Mouse (Mus musculus) forebrain, embryonic 16.5 days (tissue): ENCODE results near the gene Gzmb. TPM values are rescaled to one million over a fixed set of nuclear protein-coding genes. Genes with fewer than 3 reads are reported as not detected.
"Not testable (repeated sequence)": the region's sequence is repeated elsewhere in the genome, so short reads cannot be mapped to it uniquely, and the experiment has no call there.

ENCODE experiments used
- ATAC-seq: fragments of 200-750 bp; cut with Nextera tagmentation; 2 replicates; pipeline ENCODE4 v1.8.0; 2017; ENCODE audit warnings: mild to moderate bottlenecking, moderate library complexity
- H3K27ac ChIP-seq: fragments of 300-500 bp; sonication (generic); 2 replicates; pipeline ENCODE4 v1.5.1; 2014; ENCODE audit warnings: low read length, control low read depth
- H3K27me3 ChIP-seq: fragments of 300-500 bp; sonication (generic); replicated peaks from 2 replicates; pipeline ENCODE4 v1.6.1; 2014; ENCODE audit warnings: low read length; ENCODE audit not compliant: control insufficient read depth, insufficient read depth
- H3K36me3 ChIP-seq: fragments of 300-500 bp; sonication (generic); 2 replicates; pipeline ENCODE4 v1.6.1; 2014; ENCODE audit not compliant: control insufficient read depth, insufficient read depth
- H3K4me1 ChIP-seq: fragments of 300-500 bp; sonication (generic); replicated peaks from 2 replicates; pipeline ENCODE4 v1.6.1; 2014; ENCODE audit warnings: low read length; ENCODE audit not compliant: control insufficient read depth, insufficient read depth
- H3K4me2 ChIP-seq: fragments of 300-500 bp; sonication (generic); 2 replicates; pipeline ENCODE4 v1.6.1; 2014; ENCODE audit warnings: mild to moderate bottlenecking, low read length, control low read depth
- H3K4me3 ChIP-seq: fragments of 300-500 bp; sonication (generic); replicated peaks from 2 replicates; pipeline ENCODE4 v1.5.1; 2014; ENCODE audit warnings: mild to moderate bottlenecking, low read length, control low read depth
- H3K9ac ChIP-seq: fragments of 300-500 bp; sonication (generic); replicated peaks from 2 replicates; pipeline ENCODE4 v1.6.1; 2014; ENCODE audit warnings: low read depth, low read length, control low read depth
- H3K9me3 ChIP-seq: fragments of 300-500 bp; sonication (generic); 2 replicates; pipeline ENCODE4 v1.6.1; 2016; ENCODE audit warnings: low read length; ENCODE audit not compliant: control insufficient read depth
- WGBS: fragments of 180-500 bp; shearing (Covaris S2); extraction: QIAGEN DNeasy Blood & Tissue Kit; methylation state at CpG from one replicate; pipeline ENCODE4 v1.1.7; 2014; 5-methylcytosine and 5-hydroxymethylcytosine counted together
- polyA plus RNA-seq: library from polyadenylated mRNA; unstranded; fragments of >200 nt; fragmentation: Nextera tagmentation; extraction: Ambion mirVana; gene quantifications from 2 replicates; pipeline ENCODE4 v1.2.1, GENCODE M21; 2015

Gzmb gene
- polyA plus RNA-seq, 1 experiment from 2014 or later = not detected

DNA sequence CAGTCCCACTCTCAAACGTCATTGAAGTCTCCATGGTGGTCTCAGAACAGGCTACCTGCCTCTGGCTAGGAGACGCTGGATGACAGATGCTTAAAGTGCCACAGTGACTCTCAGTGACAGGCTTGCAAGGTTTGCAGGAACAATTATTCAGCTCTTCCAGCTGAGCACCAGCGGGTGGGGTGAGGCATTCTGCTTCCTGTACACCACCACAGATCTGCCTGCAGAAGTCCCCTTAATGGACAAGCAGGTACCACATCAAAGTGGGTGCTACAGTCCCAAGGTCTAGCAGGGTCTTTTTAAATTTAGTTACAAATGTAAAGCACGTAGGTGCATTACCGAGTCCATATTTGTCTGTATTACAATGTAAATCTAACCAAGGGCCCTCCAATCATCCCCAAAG lies 25.7 kb upstream of the Gzmb start:
- no peaks in the 10 kb centered on the region for H3K36me3 ChIP-seq
- H3K27me3 ChIP-seq = no peaks in the 10 kb centered on the region
- 73% methylated on average over 5 of the region's 5 CpGs for WGBS
- no peaks in the 10 kb centered on the region for H3K4me1 ChIP-seq
- H3K27ac ChIP-seq = no peak overlapping the region
- no peak overlapping the region for H3K4me2 ChIP-seq
- no peak overlapping the region for H3K4me3 ChIP-seq
- no peak overlapping the region for H3K9ac ChIP-seq
- no peaks in the 10 kb centered on the region for H3K9me3 ChIP-seq
- ATAC-seq = no peak

DNA sequence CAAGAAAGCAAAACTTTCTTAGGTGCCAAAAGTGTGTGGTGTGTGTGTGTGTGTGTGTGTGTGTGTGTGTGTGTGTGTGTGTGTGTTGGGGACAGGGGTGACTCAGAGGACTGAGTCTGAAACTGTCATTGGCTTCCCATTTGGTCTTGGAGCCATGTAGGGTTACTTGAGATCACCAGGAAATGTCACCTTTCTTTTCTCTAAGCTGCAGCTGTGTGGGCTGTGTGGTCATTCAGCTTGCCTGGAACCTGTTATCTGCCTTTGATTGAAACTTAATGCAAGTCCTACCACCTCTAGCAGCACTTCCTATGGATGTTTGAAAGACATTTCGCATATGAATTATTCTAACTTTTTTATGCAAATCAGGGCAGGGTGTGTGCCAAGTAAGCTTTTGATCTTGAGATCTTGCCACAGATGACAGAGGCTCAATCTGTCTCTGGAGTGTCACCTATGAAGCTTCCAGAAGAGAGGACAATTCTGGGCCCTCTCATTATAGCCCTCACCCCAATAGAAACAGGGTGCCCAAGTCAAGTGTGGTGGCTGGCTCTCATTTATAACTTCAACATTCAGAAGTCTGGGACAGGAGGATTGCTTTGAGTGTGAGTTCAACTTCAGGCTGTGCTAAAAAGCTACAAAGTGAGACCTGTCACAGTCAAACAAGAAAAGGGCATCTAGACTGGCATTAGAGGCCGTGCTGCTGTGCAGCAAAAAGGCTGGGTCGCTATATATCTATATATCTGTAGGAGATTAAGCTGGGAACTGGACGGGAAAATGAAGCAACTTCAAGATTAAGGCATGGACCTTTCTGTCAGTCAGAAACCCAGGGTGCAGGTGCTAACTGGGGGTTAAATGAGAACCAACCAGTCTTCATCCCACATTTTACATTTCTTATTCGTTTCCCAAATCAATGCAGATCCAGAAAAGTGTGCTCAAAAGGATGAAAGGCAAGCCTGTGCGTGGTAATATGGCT lies 22.6 kb upstream of the Gzmb start:
- Histone ChIP-seq H3K36me3 (no peaks in the 10 kb centered on the region), H3K4me2 (no peak overlapping the region), H3K4me1 (no peaks in the 10 kb centered on the region), H3K9ac (no peak overlapping the region), H3K27ac (no peak overlapping the region), H3K4me3 (no peak overlapping the region), H3K27me3 (no peaks in the 10 kb centered on the region), H3K9me3 (no peaks in the 10 kb centered on the region)
- WGBS = 84% methylated on average over 6 of the region's 6 CpGs
- ATAC-seq = no peak

DNA sequence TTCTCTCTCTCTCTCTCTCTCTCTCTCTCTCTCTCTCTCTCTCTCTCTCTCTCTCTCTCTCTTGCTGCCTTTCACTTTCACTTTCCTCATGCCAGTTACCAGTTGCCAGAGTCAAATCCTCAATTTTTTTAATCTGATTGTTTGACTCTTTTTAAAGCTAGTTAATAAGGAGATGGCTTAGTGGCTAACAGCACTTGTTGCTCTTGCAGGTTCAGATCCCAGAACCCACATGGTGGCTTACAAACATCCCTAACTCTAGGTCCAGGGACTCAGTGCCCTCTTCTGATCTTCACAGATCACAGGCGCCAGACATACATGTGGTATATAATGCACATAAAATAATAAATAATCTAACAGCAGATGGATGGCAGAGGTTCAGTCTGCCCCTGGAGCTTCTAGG lies 21.8 kb upstream of the Gzmb start:
- H3K27ac ChIP-seq = no peak overlapping the region
- no peak overlapping the region for H3K9ac ChIP-seq
- no peak overlapping the region for H3K4me3 ChIP-seq
- H3K4me2 ChIP-seq = no peak overlapping the region
- no peaks in the 10 kb centered on the region for H3K36me3 ChIP-seq
- 84% methylated on average over 1 of the region's 1 CpGs for WGBS
- no peak for ATAC-seq
- no peaks in the 10 kb centered on the region for H3K9me3 ChIP-seq
- no peaks in the 10 kb centered on the region for H3K27me3 ChIP-seq
- H3K4me1 ChIP-seq = no peaks in the 10 kb centered on the region

DNA sequence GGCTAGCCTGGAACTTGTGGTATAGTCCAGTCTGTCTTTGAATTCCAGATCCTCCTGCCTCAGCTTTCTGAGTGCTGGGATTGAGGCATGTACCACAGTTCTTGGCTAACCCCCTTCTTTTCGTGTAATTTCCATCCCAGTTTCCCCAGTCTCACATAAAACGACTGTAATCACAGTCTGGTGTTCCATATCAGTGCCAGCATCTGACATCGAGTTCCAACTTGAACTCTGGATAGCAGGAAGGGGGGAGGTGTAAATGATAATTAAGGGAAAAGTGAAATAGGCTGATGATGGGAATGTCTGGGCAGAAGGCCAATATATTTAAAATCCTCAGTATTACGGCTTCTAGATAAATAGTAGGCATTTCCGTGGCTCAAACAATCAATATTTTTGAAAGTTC lies 19.0 kb upstream of the Gzmb start:
- peak; percentile 61 for ATAC-seq
- Histone ChIP-seq H3K9me3 (no peaks in the 10 kb centered on the region), H3K4me3 (no peak overlapping the region), H3K4me2 (no peak overlapping the region), H3K27me3 (no peaks in the 10 kb centered on the region), H3K4me1 (no peaks in the 10 kb centered on the region), H3K36me3 (no peaks in the 10 kb centered on the region), H3K27ac (no peak overlapping the region), H3K9ac (no peak overlapping the region)
- 35% methylated on average over 5 of the region's 5 CpGs for WGBS

DNA sequence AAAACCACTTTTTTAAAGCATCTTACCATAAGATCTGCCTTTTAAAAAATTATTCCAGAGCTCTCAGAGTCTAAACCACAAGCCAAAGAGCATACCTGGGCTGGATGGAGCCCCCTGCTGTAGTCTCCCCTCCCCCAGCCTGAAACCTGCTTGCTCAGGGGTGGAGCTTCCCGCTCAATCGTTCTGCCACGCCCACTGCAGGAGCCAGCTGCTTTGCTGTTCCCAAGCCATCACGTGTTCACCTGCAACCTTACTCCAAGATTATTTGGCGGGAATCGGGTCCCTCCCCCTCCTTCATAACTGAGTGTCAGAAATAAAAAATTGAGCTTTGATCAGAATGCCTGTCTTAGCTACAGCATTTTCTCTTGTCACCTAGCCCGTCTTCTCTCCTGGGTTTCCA lies 16.6 kb upstream of the Gzmb start:
- H3K4me2 ChIP-seq, H3K27ac ChIP-seq, H3K36me3 ChIP-seq, H3K27me3 ChIP-seq, H3K9ac ChIP-seq, H3K4me1 ChIP-seq, H3K4me3 ChIP-seq, H3K9me3 ChIP-seq, ATAC-seq: not testable (repeated sequence)
- 47% methylated on average over 7 of the region's 7 CpGs for WGBS

DNA sequence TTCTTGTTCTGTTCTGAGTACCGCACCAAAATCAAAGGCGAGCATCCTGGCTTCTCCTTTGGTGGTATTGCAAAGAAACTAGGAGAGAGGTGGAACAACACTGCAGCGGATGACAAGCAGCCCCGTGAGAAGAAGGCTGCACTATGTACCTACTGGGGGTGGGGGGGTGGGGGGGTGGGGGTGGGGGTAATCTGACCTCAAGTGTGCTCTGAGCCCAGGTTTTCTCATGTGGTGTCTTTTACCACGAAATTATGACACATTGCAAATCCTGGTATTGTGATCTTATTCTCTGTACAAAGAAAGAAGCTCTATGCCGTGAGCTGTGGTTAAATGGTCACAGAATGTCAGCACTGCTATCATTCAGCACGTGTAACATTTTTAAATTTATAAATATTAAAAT lies 14.0 kb upstream of the Gzmb start:
- not testable (repeated sequence) for H3K36me3 ChIP-seq, ATAC-seq, H3K9ac ChIP-seq, H3K4me1 ChIP-seq, H3K4me2 ChIP-seq, H3K9me3 ChIP-seq, H3K27ac ChIP-seq, H3K4me3 ChIP-seq, H3K27me3 ChIP-seq
- 79% methylated on average over 7 of the region's 7 CpGs for WGBS

DNA sequence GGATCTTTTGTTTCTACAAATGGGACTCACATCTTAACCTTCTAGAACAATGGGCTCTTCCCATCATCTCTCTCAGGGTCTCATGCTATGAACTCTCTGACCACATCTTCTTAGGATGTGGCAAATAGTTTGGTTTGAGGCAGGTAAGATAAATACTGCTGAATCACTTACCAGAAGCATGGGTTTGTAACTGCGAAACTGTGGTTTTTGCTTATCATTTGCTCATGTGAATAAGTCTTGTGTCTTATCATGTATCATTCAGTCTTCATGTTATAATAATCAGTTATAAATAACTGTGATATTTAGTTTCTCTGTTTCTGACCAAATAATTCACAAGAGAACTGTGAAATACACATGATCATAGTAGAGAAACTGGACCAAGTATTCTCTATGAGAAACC lies 4.0 kb upstream of the Gzmb start:
- WGBS = 96% methylated on average over 1 of the region's 1 CpGs
- H3K4me1 ChIP-seq = no peaks in the 10 kb centered on the region

DNA sequence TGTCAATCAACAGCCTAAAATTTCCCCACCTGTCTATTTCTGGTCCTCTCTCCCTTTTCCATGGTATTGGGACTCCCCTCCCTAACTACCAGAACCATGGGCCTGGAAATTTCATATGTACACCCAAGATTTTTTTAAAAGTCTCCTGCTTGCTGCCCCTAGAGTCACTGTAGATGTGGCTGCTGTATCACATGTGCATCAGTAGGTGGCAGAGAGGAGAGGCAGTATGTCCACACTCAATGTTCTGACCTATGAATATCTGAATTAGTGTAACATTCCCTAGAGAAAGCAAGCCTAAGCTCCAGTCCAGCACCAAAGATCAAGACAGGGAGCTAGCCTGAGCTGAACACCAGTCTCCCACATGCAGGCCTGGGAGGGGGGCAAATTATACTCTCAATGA lies 21.7 kb downstream of the Gzmb start:
- H3K4me1 ChIP-seq = no peaks in the 10 kb centered on the region

More for the DNA sequence above, 4.0 kb upstream of the Gzmb start:
- no peaks in the 10 kb centered on the region for H3K27me3 ChIP-seq
- H3K36me3 ChIP-seq = no peaks in the 10 kb centered on the region
- ATAC-seq = no peak
- H3K4me2 ChIP-seq = no peak overlapping the region
- no peak overlapping the region for H3K9ac ChIP-seq
- H3K4me3 ChIP-seq = no peak overlapping the region
- H3K27ac ChIP-seq = no peak overlapping the region
- no peaks in the 10 kb centered on the region for H3K9me3 ChIP-seq

DNA sequence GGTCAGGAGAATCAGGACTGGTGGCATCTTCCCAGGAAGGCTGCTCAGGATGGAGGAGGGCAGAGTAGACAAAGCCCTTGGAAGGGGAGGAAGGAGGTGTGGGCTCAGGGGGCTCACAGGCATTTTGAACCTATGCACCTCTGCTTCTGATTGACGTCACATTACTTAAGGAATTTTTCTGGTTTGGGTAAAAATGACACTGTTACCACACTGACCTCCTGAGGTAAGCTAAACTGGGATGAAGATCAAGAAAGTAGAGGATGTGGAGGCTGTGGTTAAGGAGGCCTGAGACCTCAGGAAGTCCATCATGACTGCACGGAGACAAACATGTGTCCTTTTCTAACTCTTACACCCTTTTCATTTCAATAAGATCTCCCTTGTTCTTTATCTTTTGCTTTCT lies 27.5 kb downstream of the Gzmb start, which contains the start of gene Gzmc:
Gzmc (minus strand) TSS at position 101 of the 400 bp plus-strand sequence.
- no peaks in the 10 kb centered on the region for H3K36me3 ChIP-seq
- H3K27me3 ChIP-seq = no peaks in the 10 kb centered on the region
- no peak within 1 kb of the TSS for H3K4me3 ChIP-seq
- H3K4me1 ChIP-seq = no peaks in the 10 kb centered on the region
- no peak for ATAC-seq
- no peak within 1 kb of the TSS for H3K9ac ChIP-seq
- no peak within 1 kb of the TSS for H3K27ac ChIP-seq
- no peak within 1 kb of the TSS for H3K4me2 ChIP-seq
- WGBS = 80% methylated on average over 2 of the region's 2 CpGs
- H3K9me3 ChIP-seq = no peaks in the 10 kb centered on the region

More for the DNA sequence above, 21.7 kb downstream of the Gzmb start:
- Histone ChIP-seq H3K9me3 (no peaks in the 10 kb centered on the region), H3K27me3 (no peaks in the 10 kb centered on the region), H3K36me3 (no peaks in the 10 kb centered on the region), H3K9ac (no peak overlapping the region), H3K4me2 (no peak overlapping the region), H3K27ac (no peak overlapping the region), H3K4me3 (no peak overlapping the region)
- ATAC-seq = no peak
